Mouse (Mus musculus) kidney, adult 2 months (tissue): ENCODE results near the gene Fam47e. TPM values are rescaled to one million over a fixed set of nuclear protein-coding genes. Genes with fewer than 3 reads are reported as not detected.

Experiments
- DNase-seq: peaks from one replicate; pipeline ENCODE4 v3.0.0; 2021
- H3K27ac ChIP-seq: fragments of 200-500 bp; 2 replicates; pipeline ENCODE4 v1.5.1; 2012; ENCODE audit warnings: low read depth, low read length, control low read depth, inconsistent platforms; ENCODE audit not compliant: insufficient read depth
- H3K27me3 ChIP-seq: fragments of 200-500 bp; replicated peaks from 2 replicates; pipeline ENCODE4 v1.6.1; 2012; ENCODE audit warnings: mild to moderate bottlenecking, moderate library complexity, low read length, inconsistent platforms; ENCODE audit not compliant: control insufficient read depth, insufficient read depth
- H3K36me3 ChIP-seq: fragments of 200-500 bp; 2 replicates; pipeline ENCODE4 v1.6.1; 2012; ENCODE audit warnings: mild to moderate bottlenecking, moderate library complexity, low read length, inconsistent platforms; ENCODE audit not compliant: control insufficient read depth, insufficient read depth
- H3K4me1 ChIP-seq: fragments of 200-500 bp; 2 replicates; pipeline ENCODE4 v1.6.1; 2011; ENCODE audit warnings: low read length; ENCODE audit not compliant: control insufficient read depth, insufficient read depth
- H3K4me3 ChIP-seq: fragments of 200-500 bp; 2 replicates; pipeline ENCODE4 v1.5.1; 2011; ENCODE audit warnings: mild to moderate bottlenecking, low read depth, low read length, control low read depth; ENCODE audit not compliant: insufficient read depth
- CTCF ChIP-seq: fragments of 200-500 bp; conservative IDR thresholded peaks from 2 replicates; pipeline ENCODE4 v1.5.1; 2011; ENCODE audit warnings: low read depth, mild to moderate bottlenecking, control low read depth, low read length, moderate library complexity, mixed read lengths; ENCODE audit not compliant: insufficient read depth, insufficient read length
- POLR2A ChIP-seq: fragments of 200-500 bp; IDR thresholded peaks from one replicate; pipeline ENCODE4 v1.6.1; 2011; ENCODE audit warnings: low read depth, low read length, control low read depth
- WGBS: fragments of 180-500 bp; shearing (Covaris S2); methylation state at CpG from one replicate; pipeline ENCODE4 v1.1.7; 2018; 5-methylcytosine and 5-hydroxymethylcytosine counted together
- polyA plus RNA-seq: library from polyadenylated mRNA; depleted of rRNA; stranded (reverse); fragments of >200 nt; gene quantifications from 2 replicates; pipeline ENCODE4 v1.2.3, GENCODE M21; 2012; rRNA removed

The Fam47e gene
- polyA plus RNA-seq, 1 experiment, result 0.52 TPM

GRCm38 (mm10) chr5:92633526-92633925 lies 78.7 kb downstream of the Fam47e start:
- Histone ChIP-seq H3K27ac (no peak overlapping the region), H3K27me3 (no peaks in the 10 kb centered on the region), H3K4me3 (no peak overlapping the region), H3K4me1 (no peaks in the 10 kb centered on the region), H3K36me3 (no peaks in the 10 kb centered on the region)
- 69% methylated on average over 4 of the region's 4 CpGs for WGBS
- DNase-seq, result no peak
- TF ChIP-seq CTCF, result no peak
- no peak for TF ChIP-seq POLR2A

GRCm38 (mm10) chr5:92634916-92635315 lies 80.0 kb downstream of the Fam47e start:
- Histone ChIP-seq H3K27ac (no peak overlapping the region), H3K4me1 (no peaks in the 10 kb centered on the region), H3K36me3 (no peaks in the 10 kb centered on the region), H3K4me3 (no peak overlapping the region), H3K27me3 (no peaks in the 10 kb centered on the region)
- TF ChIP-seq POLR2A, result no peak
- TF ChIP-seq CTCF, result no peak
- DNase-seq, result no peak
- 56% methylated on average over 3 of the region's 3 CpGs for WGBS

GRCm38 (mm10) chr5:92635891-92636290 lies 81.0 kb downstream of the Fam47e start:
- Histone ChIP-seq H3K4me3 (no peak overlapping the region), H3K36me3 (no peaks in the 10 kb centered on the region), H3K27me3 (no peaks in the 10 kb centered on the region), H3K27ac (no peak overlapping the region), H3K4me1 (no peaks in the 10 kb centered on the region)
- DNase-seq, result no peak
- 78% methylated on average over 5 of the region's 5 CpGs for WGBS
- TF ChIP-seq CTCF (no peak), POLR2A (no peak)

GRCm38 (mm10) chr5:92640861-92641260 lies 86.0 kb downstream of the Fam47e start:
- 68% methylated on average over 3 of the region's 3 CpGs for WGBS

More at GRCm38 (mm10) chr5:92640861-92641260, 86.0 kb downstream of the Fam47e start:
- no peak overlapping the region for H3K27ac ChIP-seq
- H3K36me3 ChIP-seq, result no peaks in the 10 kb centered on the region
- no peak overlapping the region for H3K4me3 ChIP-seq
- TF ChIP-seq CTCF, result no peak
- TF ChIP-seq POLR2A, result no peak
- peak; percentile 61 for DNase-seq
- no peaks in the 10 kb centered on the region for H3K27me3 ChIP-seq
- no peaks in the 10 kb centered on the region for H3K4me1 ChIP-seq

Other genes starting within 250 kb of the Fam47e start
- 6.1 and 7.0 TPM in 2 replicates for gene Sdad1, start 244.6 kb upstream of the Fam47e start, polyA plus RNA-seq
- gene Cxcl9, start 227.0 kb upstream of the Fam47e start, polyA plus RNA-seq, result 8.2 and 14.6 TPM in 2 replicates
- 7.1 and 8.8 TPM in 2 replicates for gene Art3, start 223.2 kb upstream of the Fam47e start, polyA plus RNA-seq
- gene Cxcl10, start 206.2 kb upstream of the Fam47e start, polyA plus RNA-seq, result 10.2 and 16.6 TPM in 2 replicates
- gene Nup54, start 119.8 kb upstream of the Fam47e start, polyA plus RNA-seq, result 14.5 and 14.8 TPM in 2 replicates
- 17.7 and 19.9 TPM in 2 replicates for gene Scarb2, start 48.2 kb upstream of the Fam47e start, polyA plus RNA-seq
- 4.7 and 6.0 TPM in 2 replicates for gene Stbd1, start 48.0 kb downstream of the Fam47e start, polyA plus RNA-seq
- gene Ccdc158, start 120.2 kb downstream of the Fam47e start, polyA plus RNA-seq, result 0.28 and 0.31 TPM in 2 replicates
- gene Shroom3, start 128.4 kb downstream of the Fam47e start, polyA plus RNA-seq, result 18.6 and 22.8 TPM in 2 replicates